ENCODE assay signal across 13 mouse cellular contexts in genomic region chr10:90674362-90674761, GRCm38 (mm10).
DNase-seq lines count a peak whose midpoint lies in the region; ATAC-seq lines count a peak whose summit lies in the region.
"Had no signal": no experiment of that assay in that cellular context is flagged by ENCODE, and none has a peak within 500 bp of the region (broad histone marks: within the 10 kb centered on the region; RNA-seq: fewer than 3 reads in every experiment).

No protein-coding gene starts in this region.

- peak; percentile 50; the same call in 1 of the 2 replicates for ATAC-seq in hindbrain, embryonic 16.5 days
- ATAC-seq in frontal cortex, adult (ENCODE audit: low TSS enrichment) = peak; percentile 62
- ATAC-seq: midbrain, embryonic 16.5 days had no signal

- DNase-seq in hindbrain, embryonic 10.5 days (ENCODE audit: low spot score) = no peak
- DNase-seq in layer of hippocampus, postnatal 14 days (ENCODE audit: low spot score in 2 of 2) = peak; percentile 60 to 81
- DNase-seq in right cerebral cortex, postnatal 10 days (ENCODE audit: low spot score in 2 of 2) = peak; percentile 79 to 92
- no peak for DNase-seq in testis, postnatal 14 days (ENCODE audit: low spot score)
- no peak for DNase-seq in spleen, postnatal 10 days (ENCODE audit: low spot score in 2 of 2)
- DNase-seq in cerebellum, adult 11 months = no peak
- DNase-seq: gastrocnemius, postnatal 25 days; lung, postnatal 4 days had no signal

- H3K27ac ChIP-seq in hindbrain, embryonic 16.5 days (ENCODE audit: low read depth, low read length) = no peak overlapping the region
- no peak overlapping the region for H3K27ac ChIP-seq in hindbrain, embryonic 10.5 days
- H3K27ac ChIP-seq: liver, embryonic 15.5 days had no signal

- no peak overlapping the region for H3K9ac ChIP-seq in hindbrain, embryonic 16.5 days (ENCODE audit: low read depth, low read length)
- H3K9ac ChIP-seq: liver, embryonic 15.5 days had no signal

- no peaks in the 10 kb centered on the region for H3K9me3 ChIP-seq in hindbrain, embryonic 16.5 days (ENCODE audit: control insufficient read depth, low read length)
- H3K9me3 ChIP-seq in hindbrain, embryonic 10.5 days = no peaks in the 10 kb centered on the region
- H3K9me3 ChIP-seq: liver, embryonic 15.5 days had no signal

- WGBS in hindbrain, embryonic 16.5 days = 77% methylated on average over 10 of the region's 10 CpGs
- WGBS in hindbrain, embryonic 10.5 days = 79% methylated on average over 10 of the region's 10 CpGs

- H3K4me3 ChIP-seq in hindbrain, embryonic 16.5 days (ENCODE audit: low read length) = no peak overlapping the region
- H3K4me3 ChIP-seq in hindbrain, embryonic 10.5 days = no peak overlapping the region
- H3K4me3 ChIP-seq: erythroblast, embryonic 14.5 days; liver, embryonic 15.5 days had no signal

- H3K4me2 ChIP-seq in hindbrain, embryonic 16.5 days (ENCODE audit: low read length) = no peak overlapping the region
- H3K4me2 ChIP-seq: liver, embryonic 15.5 days had no signal

- H3K36me3 ChIP-seq in hindbrain, embryonic 16.5 days (ENCODE audit: control insufficient read depth, insufficient read depth, low read length) = no peaks in the 10 kb centered on the region
- H3K36me3 ChIP-seq in hindbrain, embryonic 10.5 days = no peaks in the 10 kb centered on the region
- H3K36me3 ChIP-seq: liver, embryonic 15.5 days had no signal

- no peaks in the 10 kb centered on the region for H3K4me1 ChIP-seq in hindbrain, embryonic 16.5 days (ENCODE audit: control insufficient read depth, insufficient read depth, low read depth, low read length)
- no peaks in the 10 kb centered on the region; the same call in 1 of the 2 replicates for H3K4me1 ChIP-seq in hindbrain, embryonic 10.5 days (replicated peaks)
- H3K4me1 ChIP-seq: liver, embryonic 15.5 days had no signal

- no peaks in the 10 kb centered on the region for H3K27me3 ChIP-seq in hindbrain, embryonic 16.5 days (replicated peaks; ENCODE audit: control insufficient read depth, insufficient read depth, low read length)
- H3K27me3 ChIP-seq in hindbrain, embryonic 10.5 days (ENCODE audit: insufficient read depth, poor library complexity, severe bottlenecking) = no peaks in the 10 kb centered on the region
- H3K27me3 ChIP-seq: liver, embryonic 15.5 days had no signal

Comparison
In these comparisons a context has a peak if more than half of its experiments do, and no peak if none do; other contexts are left out.
1. DNase-seq: peak in layer of hippocampus, postnatal 14 days (2 of 2) and right cerebral cortex, postnatal 10 days (2 of 2); none in hindbrain, embryonic 10.5 days (single experiment), testis, postnatal 14 days (single experiment), spleen, postnatal 10 days (0 of 2) and cerebellum, adult 11 months (single experiment).